Mouse (Mus musculus): ENCODE data around the gene Tmem51. TPM values are rescaled to one million over a fixed set of nuclear protein-coding genes. Genes with fewer than 3 reads are reported as not detected.
A peak's percentile ranks its signal among the peaks of the same experiment; 100 is the strongest.
"Not testable (repeated sequence)": the region's sequence is repeated elsewhere in the genome, so short reads cannot be mapped to it uniquely, and the experiment has no call there.

The Tmem51 gene
- total RNA-seq, 2 experiments from 2014 or later = 3.4 to 5.2 TPM

- peak in 1 of 2 experiments; percentile 75 for DNase-seq
Observed at GRCm38 (mm10) chr4:142060455-142061378, 23.4 kb downstream of the Tmem51 start.

DNA sequence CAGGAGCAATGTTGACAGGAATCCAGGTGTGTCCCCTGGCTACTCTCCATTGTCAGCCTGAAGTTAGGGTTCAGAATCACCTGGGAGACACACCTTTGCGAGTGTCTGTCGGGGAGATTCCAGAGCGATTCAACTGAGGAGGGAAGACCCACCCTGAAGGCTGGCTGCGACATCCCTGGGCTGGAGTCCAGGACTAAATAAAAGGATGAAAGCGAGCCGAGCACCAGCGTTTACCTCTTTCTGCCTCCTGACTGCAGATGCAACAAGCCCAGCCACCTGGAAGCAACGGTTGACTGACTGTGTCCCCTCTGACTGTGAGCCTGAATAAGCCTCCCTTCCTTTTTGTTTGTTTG, 24.3 kb downstream of the Tmem51 start:
- DNase-seq = no peak

GRCm38 (mm10) chr4:142059113-142059840, 24.8 kb downstream of the Tmem51 start:
- DNase-seq = no peak

- peak; percentile 58 to 60 for DNase-seq
Observed at GRCm38 (mm10) chr4:142057529-142058216, 26.4 kb downstream of the Tmem51 start.

DNA sequence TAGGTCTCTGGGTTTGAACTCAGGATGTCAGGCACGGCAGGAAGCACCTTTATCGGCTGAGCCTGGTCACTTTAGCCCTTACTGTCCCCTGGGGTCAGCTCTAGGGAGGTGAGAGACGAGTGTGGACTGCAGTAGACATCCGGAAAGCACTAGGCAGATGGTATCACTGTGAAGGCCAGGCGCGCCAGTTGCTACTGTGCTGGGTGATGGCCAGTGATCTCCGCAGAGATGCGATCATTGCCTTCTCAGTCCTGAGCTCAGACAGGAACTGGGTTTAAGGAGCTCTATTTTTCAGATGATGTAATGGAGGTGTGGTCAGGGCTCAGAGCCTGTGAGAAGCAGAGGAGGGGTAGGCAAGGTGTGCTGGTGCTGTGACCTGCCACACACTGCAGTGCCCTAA, 28.5 kb downstream of the Tmem51 start:
- no peak for DNase-seq

DNA sequence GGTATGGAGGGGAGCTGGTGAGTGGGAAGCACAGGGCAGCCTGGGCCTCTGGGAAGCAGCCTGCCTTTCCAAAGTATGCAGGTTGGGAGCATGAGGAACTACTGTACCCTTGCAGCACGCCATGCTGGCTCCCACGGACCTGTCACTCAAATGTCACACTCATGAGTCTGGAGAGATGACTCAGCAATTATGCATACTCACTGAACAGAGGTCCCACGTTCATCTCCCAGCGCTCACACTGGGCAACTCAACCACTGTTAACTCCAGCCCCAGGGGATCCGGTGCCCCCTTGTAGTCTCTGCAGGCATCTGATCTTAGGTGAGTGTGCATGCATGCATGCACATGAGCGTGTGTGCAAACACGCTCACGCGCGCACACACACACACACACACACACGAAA, 29.5 kb downstream of the Tmem51 start:
- DNase-seq = no peak

DNA sequence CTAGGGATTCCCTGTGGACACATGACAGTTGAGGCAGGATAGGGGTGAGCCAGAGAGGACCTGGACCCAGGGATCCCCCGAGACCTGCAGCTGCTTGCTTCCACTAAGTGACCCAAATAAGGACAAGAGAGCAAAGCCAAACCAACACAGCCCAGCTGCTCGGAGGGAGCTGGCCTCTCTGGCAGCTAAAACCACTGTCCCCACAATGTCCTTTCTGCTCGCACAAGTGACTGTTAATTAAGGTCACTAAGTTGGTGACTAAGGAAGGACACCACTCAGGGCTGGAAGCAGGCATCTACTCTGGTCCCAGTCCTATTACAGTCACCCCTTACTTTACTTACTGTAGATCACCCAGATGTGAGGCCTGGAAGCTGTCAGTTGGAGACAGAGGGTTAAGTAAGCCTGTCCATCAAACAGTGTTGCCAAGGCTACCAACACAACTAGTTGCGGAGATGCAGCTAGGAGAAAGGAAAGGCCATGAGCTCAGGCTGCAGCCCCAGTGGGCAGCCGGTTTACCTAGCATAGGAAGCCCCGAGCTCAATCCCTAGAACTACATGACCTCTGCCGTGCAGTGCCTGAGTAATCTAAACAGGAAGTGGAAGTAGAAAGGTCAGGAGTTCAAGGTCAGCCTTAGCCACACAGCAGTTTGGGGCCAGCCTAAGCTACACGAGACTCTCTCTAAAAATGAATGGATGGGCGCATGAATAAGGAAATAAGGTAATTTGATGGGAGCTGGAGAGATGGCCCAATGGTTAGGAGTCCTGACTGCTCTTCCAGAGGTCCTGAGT, 30.2 kb downstream of the Tmem51 start:
- peak; percentile 53 to 58 for DNase-seq

GRCm38 (mm10) chr4:142053261-142053660, 30.8 kb downstream of the Tmem51 start:
- DNase-seq = no peak

DNA sequence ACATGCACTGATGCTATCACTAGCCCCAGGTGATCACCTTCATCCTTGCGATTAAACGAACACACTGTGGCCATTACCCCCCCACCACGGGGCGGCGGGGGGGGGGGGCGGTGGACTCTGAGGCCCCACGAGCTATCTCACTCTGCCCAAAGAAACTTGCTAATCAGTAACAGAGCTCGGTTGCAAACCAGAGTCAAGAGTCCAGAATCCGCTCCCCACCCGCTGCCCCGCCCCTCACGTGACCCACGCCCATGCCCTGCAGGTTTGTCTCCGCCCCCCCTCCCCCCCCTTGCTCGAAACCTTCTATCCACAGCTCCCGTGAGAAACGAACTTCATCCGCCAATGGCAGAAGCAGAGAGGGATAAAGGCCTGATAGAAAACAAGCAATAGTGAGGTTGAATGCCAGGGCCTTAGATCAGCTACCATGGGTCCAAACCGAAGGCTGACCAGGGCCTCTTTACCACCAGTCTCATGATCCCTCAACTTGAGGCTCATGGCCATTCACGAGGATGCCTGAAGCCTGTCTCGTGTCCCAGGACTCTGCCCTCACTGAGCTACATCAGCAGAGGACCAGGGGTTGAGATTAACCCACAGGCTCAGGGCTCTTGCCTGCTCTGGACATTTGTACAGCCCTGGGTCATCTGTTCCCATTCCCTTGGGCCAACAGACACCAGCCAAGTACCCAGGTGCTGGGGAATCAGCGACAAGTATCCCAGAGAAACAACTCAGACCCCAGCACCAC, 31.5 kb downstream of the Tmem51 start:
- DNase-seq = no peak

GRCm38 (mm10) chr4:142051883-142052282, 32.2 kb downstream of the Tmem51 start:
- not testable (repeated sequence) for DNase-seq

GRCm38 (mm10) chr4:142049963-142050362, 34.1 kb downstream of the Tmem51 start:
- no peak for DNase-seq

- DNase-seq = no peak
Observed at GRCm38 (mm10) chr4:142048391-142048790, 35.7 kb downstream of the Tmem51 start.

DNA sequence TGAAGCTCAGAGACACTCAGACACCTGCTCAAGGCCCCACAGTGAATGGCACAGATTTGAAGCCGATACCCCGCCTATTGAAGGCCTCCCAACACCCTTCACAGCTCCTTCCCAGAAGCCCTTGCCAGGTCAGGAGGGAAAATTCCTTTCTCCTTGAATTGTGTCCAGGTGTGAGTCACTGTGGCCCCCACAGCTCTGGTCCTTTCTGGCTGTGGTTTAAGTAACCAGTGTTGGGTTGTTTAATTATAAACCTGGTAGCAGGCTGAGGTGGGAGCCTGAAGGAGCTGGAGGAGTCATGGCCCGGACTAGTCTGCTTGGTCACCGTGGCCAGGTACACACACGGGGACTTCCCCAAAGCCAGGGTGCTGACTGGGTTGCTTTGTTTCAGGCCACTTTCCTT, 37.1 kb downstream of the Tmem51 start:
- no peak for DNase-seq

- no peak for DNase-seq
Observed at GRCm38 (mm10) chr4:142046496-142046895, 37.6 kb downstream of the Tmem51 start.

DNA sequence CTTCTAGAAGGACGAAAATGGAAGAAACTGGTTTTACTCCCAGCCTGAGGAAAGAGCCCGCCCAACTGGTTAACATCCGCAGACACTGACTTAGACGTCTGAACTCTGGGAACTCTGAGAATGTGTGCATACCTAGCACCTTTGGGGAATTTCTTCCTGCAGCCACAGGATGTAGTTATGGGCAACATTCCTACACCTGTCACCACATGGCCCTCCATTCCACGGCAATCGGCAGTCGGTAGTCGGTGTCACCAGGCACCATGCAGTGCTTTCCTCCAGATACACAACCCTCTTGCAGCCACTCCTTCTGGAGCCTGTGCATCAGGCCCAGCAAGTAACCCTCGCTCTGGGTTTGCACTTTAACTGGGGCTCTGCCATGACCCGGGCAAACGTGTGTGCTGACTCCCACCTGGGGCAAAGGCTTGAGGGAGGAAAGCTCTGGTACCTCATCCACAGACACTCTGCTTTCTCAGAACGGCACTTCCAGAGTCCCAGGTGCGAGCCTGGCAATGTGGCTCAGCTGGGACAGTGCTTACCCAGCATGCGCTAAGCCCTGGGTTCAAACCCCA, 38.4 kb downstream of the Tmem51 start:
- no peak for DNase-seq

GRCm38 (mm10) chr4:142044452-142044851, 39.7 kb downstream of the Tmem51 start:
- no peak for DNase-seq

DNA sequence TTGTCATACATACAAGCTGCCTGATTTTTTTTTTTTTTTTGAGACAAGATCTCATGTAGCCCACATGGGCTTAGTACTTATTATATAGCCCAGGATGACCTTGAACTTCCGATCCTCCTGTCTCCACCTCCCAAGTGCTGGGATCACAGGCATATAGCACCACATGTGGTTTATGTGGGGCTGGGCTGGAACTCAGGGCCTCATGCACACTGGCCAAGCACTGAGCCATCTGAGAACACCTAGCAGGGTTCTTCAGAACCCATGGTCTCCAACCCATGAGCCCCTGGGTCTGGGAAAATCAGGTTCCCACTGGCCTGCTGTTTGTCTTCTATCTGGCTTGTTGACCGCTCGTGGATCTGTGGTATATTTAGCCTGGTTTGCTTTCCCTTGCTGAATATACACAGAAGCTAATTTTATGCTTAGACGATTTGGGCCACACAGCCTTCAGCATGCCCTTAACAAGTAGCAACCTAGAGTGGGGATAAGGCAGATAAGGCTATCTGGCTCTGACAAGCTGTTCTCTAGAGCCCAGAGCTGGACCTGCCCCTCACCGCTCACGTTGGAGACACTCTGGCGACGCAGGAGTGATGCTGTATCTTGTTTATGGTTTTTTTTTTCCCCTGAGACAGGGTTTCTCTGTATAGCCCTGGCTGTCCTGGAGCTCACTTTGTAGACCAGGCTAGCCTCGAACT, 44.3 kb downstream of the Tmem51 start:
- peak in 1 of 2 experiments; percentile 37 for DNase-seq

- DNase-seq = no peak
Observed at GRCm38 (mm10) chr4:142037897-142038296, 46.2 kb downstream of the Tmem51 start.

DNA sequence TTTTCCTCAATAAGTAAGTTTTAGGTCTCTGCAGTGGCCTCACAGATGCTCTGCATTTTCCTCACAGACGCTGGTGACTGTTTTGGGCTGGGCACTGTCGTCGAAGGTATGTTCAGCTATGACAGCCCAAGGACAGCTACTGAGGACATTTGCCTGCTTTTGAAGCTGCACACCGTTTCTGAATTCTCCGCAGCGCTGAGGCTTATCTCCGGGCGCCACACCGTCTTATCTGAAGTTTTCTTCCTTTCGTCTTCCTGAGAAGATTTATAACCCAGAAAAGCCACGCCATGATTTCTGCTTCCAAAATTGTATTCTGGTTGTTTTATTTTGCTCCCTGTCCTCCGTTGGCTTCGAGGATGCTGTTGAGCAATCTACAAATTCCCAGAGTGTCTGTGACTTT, 55.6 kb downstream of the Tmem51 start:
- no peak for DNase-seq

DNA sequence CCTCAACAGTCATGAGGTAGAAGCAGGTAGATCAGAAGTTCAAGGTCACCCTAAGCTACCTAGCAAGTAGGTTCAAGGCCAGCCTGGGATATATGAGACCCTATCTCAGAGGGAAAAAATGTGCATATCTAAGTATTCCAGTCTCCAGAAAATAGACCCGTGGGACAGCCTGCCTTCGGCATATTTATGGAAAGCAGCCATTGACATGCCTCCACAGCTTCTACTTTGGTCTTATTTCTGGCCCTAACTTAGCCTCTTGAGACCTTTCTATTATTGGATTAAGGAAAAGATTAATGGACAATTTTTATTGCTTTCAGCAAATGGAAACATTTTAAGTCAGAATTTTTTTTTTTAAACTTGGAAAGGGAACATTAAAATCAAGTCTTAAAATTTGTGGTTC, 57.1 kb downstream of the Tmem51 start:
- DNase-seq = no peak

All from heart, adult 18-20 months (tissue).